Mouse (Mus musculus): Measurements from ENCODE around the gene Hspbap1. TPM values are rescaled to one million over a fixed set of nuclear protein-coding genes. Genes with fewer than 3 reads are reported as not detected.

Gene Hspbap1
- polyA plus RNA-seq (2012; ENCODE audit: insufficient read depth, low replicate concordance) = 5.1 TPM in 1 of 2 replicates, not detected in the other

GRCm38 (mm10) chr16:35769878-35770657, at the start of gene Hspbap1:
Hspbap1 (plus strand) TSS chr16:35770375.
- no peaks in the 10 kb centered on the region for H3K36me3 ChIP-seq (replicated peaks; ENCODE audit: low read length)
- H3K4me3 ChIP-seq (replicated peaks) = peak within 1 kb of the TSS; percentile 98
- H3K4me1 ChIP-seq = peaks cover 35% of the 10 kb centered on the region
- H3K9me3 ChIP-seq = no peaks in the 10 kb centered on the region
- no peak for TF ChIP-seq GATA1 (IDR thresholded peaks at IDR 0.05; ENCODE audit: borderline replicate concordance, low read length)
- TF ChIP-seq FLI1 (IDR thresholded peaks at IDR 0.05; ENCODE audit: low read length) = no peak
- H3K27me3 ChIP-seq (replicated peaks) = peaks cover 37% of the 10 kb centered on the region

- TF ChIP-seq FLI1 (IDR thresholded peaks at IDR 0.05; ENCODE audit: low read length) = no peak
- no peaks in the 10 kb centered on the region for H3K9me3 ChIP-seq
- H3K4me3 ChIP-seq (replicated peaks) = no peak overlapping the region
- H3K36me3 ChIP-seq (replicated peaks; ENCODE audit: low read length) = no peaks in the 10 kb centered on the region
- peaks cover 2% of the 10 kb centered on the region for H3K27me3 ChIP-seq (replicated peaks)
- no peaks in the 10 kb centered on the region for H3K4me1 ChIP-seq
Measured at GRCm38 (mm10) chr16:35724561-35724960, 45.6 kb upstream of the Hspbap1 start.

GRCm38 (mm10) chr16:35726601-35727000, 43.6 kb upstream of the Hspbap1 start:
- no peak for TF ChIP-seq GATA1 (IDR thresholded peaks at IDR 0.05; ENCODE audit: borderline replicate concordance, low read length)
- no peak for TF ChIP-seq FLI1 (IDR thresholded peaks at IDR 0.05; ENCODE audit: low read length)
- H3K4me1 ChIP-seq = no peaks in the 10 kb centered on the region
- peaks cover 2% of the 10 kb centered on the region for H3K27me3 ChIP-seq (replicated peaks)
- no peak overlapping the region for H3K4me3 ChIP-seq (replicated peaks)
- no peaks in the 10 kb centered on the region for H3K9me3 ChIP-seq
- H3K36me3 ChIP-seq (replicated peaks; ENCODE audit: low read length) = no peaks in the 10 kb centered on the region

GRCm38 (mm10) chr16:35729151-35729738, 40.9 kb upstream of the Hspbap1 start:
- Histone ChIP-seq H3K9me3 (no peaks in the 10 kb centered on the region), H3K36me3 (replicated peaks; ENCODE audit: low read length) (no peaks in the 10 kb centered on the region)

GRCm38 (mm10) chr16:35732096-35732495, 38.1 kb upstream of the Hspbap1 start:
- peaks cover 5% of the 10 kb centered on the region for H3K27me3 ChIP-seq (replicated peaks)
- no peaks in the 10 kb centered on the region for H3K36me3 ChIP-seq (replicated peaks; ENCODE audit: low read length)
- TF ChIP-seq GATA1 (IDR thresholded peaks at IDR 0.05; ENCODE audit: borderline replicate concordance, low read length) (no peak), FLI1 (IDR thresholded peaks at IDR 0.05; ENCODE audit: low read length) (no peak)
- H3K4me3 ChIP-seq (replicated peaks) = no peak overlapping the region
- no peaks in the 10 kb centered on the region; the same call in 1 of the 2 replicates for H3K4me1 ChIP-seq
- no peaks in the 10 kb centered on the region for H3K9me3 ChIP-seq

More at GRCm38 (mm10) chr16:35729151-35729738, 40.9 kb upstream of the Hspbap1 start:
- no peak for TF ChIP-seq GATA1 (IDR thresholded peaks at IDR 0.05; ENCODE audit: borderline replicate concordance, low read length)
- TF ChIP-seq FLI1 (IDR thresholded peaks at IDR 0.05; ENCODE audit: low read length) = no peak
- Histone ChIP-seq H3K27me3 (replicated peaks) (peaks cover 3% of the 10 kb centered on the region), H3K4me3 (replicated peaks) (no peak overlapping the region), H3K4me1 (no peaks in the 10 kb centered on the region; the same call in 1 of the 2 replicates)

GRCm38 (mm10) chr16:35734038-35734437, 36.1 kb upstream of the Hspbap1 start:
- no peaks in the 10 kb centered on the region; the same call in 1 of the 2 replicates for H3K4me1 ChIP-seq
- no peak for TF ChIP-seq GATA1 (IDR thresholded peaks at IDR 0.05; ENCODE audit: borderline replicate concordance, low read length)
- TF ChIP-seq FLI1 (IDR thresholded peaks at IDR 0.05; ENCODE audit: low read length) = no peak

GRCm38 (mm10) chr16:35738096-35738767, 31.9 kb upstream of the Hspbap1 start:
- H3K4me1 ChIP-seq = peaks cover 2% of the 10 kb centered on the region; the same call in 1 of the 2 replicates
- no peaks in the 10 kb centered on the region for H3K9me3 ChIP-seq
- no peaks in the 10 kb centered on the region for H3K36me3 ChIP-seq (replicated peaks; ENCODE audit: low read length)
- no peak for TF ChIP-seq GATA1 (IDR thresholded peaks at IDR 0.05; ENCODE audit: borderline replicate concordance, low read length)
- no peak for TF ChIP-seq FLI1 (IDR thresholded peaks at IDR 0.05; ENCODE audit: low read length)
- no peak overlapping the region for H3K4me3 ChIP-seq (replicated peaks)
- peaks cover 11% of the 10 kb centered on the region for H3K27me3 ChIP-seq (replicated peaks)

More at GRCm38 (mm10) chr16:35734038-35734437, 36.1 kb upstream of the Hspbap1 start:
- H3K4me3 ChIP-seq (replicated peaks) = no peak overlapping the region
- no peaks in the 10 kb centered on the region for H3K9me3 ChIP-seq
- H3K27me3 ChIP-seq (replicated peaks) = peaks cover 5% of the 10 kb centered on the region
- no peaks in the 10 kb centered on the region for H3K36me3 ChIP-seq (replicated peaks; ENCODE audit: low read length)

- no peaks in the 10 kb centered on the region for H3K36me3 ChIP-seq (replicated peaks; ENCODE audit: low read length)
- H3K9me3 ChIP-seq = no peaks in the 10 kb centered on the region
- 0 out of 2 replicates have a peak, but pooled peaks cover 2% of the 10 kb centered on the region for H3K4me1 ChIP-seq
- TF ChIP-seq GATA1 (IDR thresholded peaks at IDR 0.05; ENCODE audit: borderline replicate concordance, low read length) (no peak), FLI1 (IDR thresholded peaks at IDR 0.05; ENCODE audit: low read length) (no peak)
- no peak overlapping the region for H3K4me3 ChIP-seq (replicated peaks)
- peaks cover 14% of the 10 kb centered on the region for H3K27me3 ChIP-seq (replicated peaks)
Measured at GRCm38 (mm10) chr16:35739548-35739947, 30.6 kb upstream of the Hspbap1 start.

GRCm38 (mm10) chr16:35740357-35740756, 29.8 kb upstream of the Hspbap1 start:
- H3K4me1 ChIP-seq = 0 out of 2 replicates have a peak, but pooled peaks cover 2% of the 10 kb centered on the region
- no peak overlapping the region for H3K4me3 ChIP-seq (replicated peaks)
- H3K9me3 ChIP-seq = no peaks in the 10 kb centered on the region
- TF ChIP-seq FLI1 (IDR thresholded peaks at IDR 0.05; ENCODE audit: low read length) (no peak), GATA1 (IDR thresholded peaks at IDR 0.05; ENCODE audit: borderline replicate concordance, low read length) (no peak)
- peaks cover 12% of the 10 kb centered on the region for H3K27me3 ChIP-seq (replicated peaks)
- no peaks in the 10 kb centered on the region for H3K36me3 ChIP-seq (replicated peaks; ENCODE audit: low read length)
